Mouse (Mus musculus) heart, adult 11 months (tissue): ENCODE results near the gene Pigt.

Experiments used
- DNase-seq: peaks from one replicate; pipeline ENCODE4 v3.0.0; 2022

Gene Pigt

GRCm38 (mm10) chr2:164496847-164497690 is at the start of gene Pigt:
Pigt (plus strand) TSS chr2:164497520.
- peak; percentile 99 for DNase-seq

GRCm38 (mm10) chr2:164448140-164448539 is 49.2 kb upstream of the Pigt start:
- no peak for DNase-seq

GRCm38 (mm10) chr2:164448921-164449320 is 48.4 kb upstream of the Pigt start:
- DNase-seq, result no peak

GRCm38 (mm10) chr2:164449341-164450042 is 47.8 kb upstream of the Pigt start:
- no peak for DNase-seq

- DNase-seq, result peak; percentile 96
Measured at GRCm38 (mm10) chr2:164452000-164452676, 45.2 kb upstream of the Pigt start.

- DNase-seq, result peak; percentile 96
Measured at GRCm38 (mm10) chr2:164453047-164453757, 44.1 kb upstream of the Pigt start.

- no peak for DNase-seq
Measured at GRCm38 (mm10) chr2:164453887-164454500, 43.3 kb upstream of the Pigt start.

GRCm38 (mm10) chr2:164454846-164455245 is 42.5 kb upstream of the Pigt start:
- DNase-seq, result peak; percentile 99

- peak; percentile 98 for DNase-seq
Measured at GRCm38 (mm10) chr2:164455421-164456190, 41.7 kb upstream of the Pigt start.

GRCm38 (mm10) chr2:164456413-164456812 is 40.9 kb upstream of the Pigt start:
- no peak for DNase-seq

GRCm38 (mm10) chr2:164456864-164457300 is 40.4 kb upstream of the Pigt start, which contains the start of gene Sys1:
Sys1 (plus strand) TSS chr2:164456964.
- no peak for DNase-seq

GRCm38 (mm10) chr2:164457942-164458341 is 39.4 kb upstream of the Pigt start:
- no peak for DNase-seq

- peak; percentile 94 for DNase-seq
Measured at GRCm38 (mm10) chr2:164458535-164458934, 38.8 kb upstream of the Pigt start.

- peak; percentile 100 for DNase-seq
Measured at GRCm38 (mm10) chr2:164460745-164461551, 36.4 kb upstream of the Pigt start, which contains the start of gene Gm20458. Gm20458 (plus strand) TSS chr2:164460967.

- peak; percentile 82 for DNase-seq
Measured at GRCm38 (mm10) chr2:164465161-164465560, 32.2 kb upstream of the Pigt start.

GRCm38 (mm10) chr2:164466787-164467186 is 30.5 kb upstream of the Pigt start:
- DNase-seq, result no peak

GRCm38 (mm10) chr2:164470254-164470653 is 27.1 kb upstream of the Pigt start:
- peak; percentile 90 for DNase-seq

GRCm38 (mm10) chr2:164473624-164474023 is 23.7 kb upstream of the Pigt start, which contains the start of gene Trp53tg5:
Trp53tg5 (minus strand) TSS chr2:164473724.
- DNase-seq, result no peak

GRCm38 (mm10) chr2:164485681-164486257 is 11.6 kb upstream of the Pigt start, which contains the start of gene Dbndd2:
Dbndd2 (plus strand) TSS chr2:164486106.
- DNase-seq, result peak; percentile 97
